Mouse (Mus musculus): ENCODE measurements at regions not wholly inside any gene's neighbourhood (a gene's known extent, or its start where the extent isn't known, plus 50 kb on each side); places are given as distances from the start of the nearest gene placed in this dataset.

- DNase-seq: no peak
Measured at GRCm38 (mm10) chr1:56453756-56454155, 183.5 kb downstream of the Hsfy2 start.

GRCm38 (mm10) chr1:56442835-56443234 is 194.4 kb downstream of the Hsfy2 start:
- no peak for DNase-seq

GRCm38 (mm10) chr1:56406786-56407185 is 230.4 kb downstream of the Hsfy2 start:
- no peak for DNase-seq

GRCm38 (mm10) chr1:56403351-56403750 is 233.9 kb downstream of the Hsfy2 start:
- DNase-seq: no peak

- no peak for DNase-seq
Measured at GRCm38 (mm10) chr1:56395832-56396231, 241.4 kb downstream of the Hsfy2 start.

GRCm38 (mm10) chr1:56387086-56387485 is 250.1 kb downstream of the Hsfy2 start:
- DNase-seq: no peak

GRCm38 (mm10) chr1:56366319-56366718 is 270.9 kb downstream of the Hsfy2 start:
- DNase-seq: no peak

GRCm38 (mm10) chr1:56360857-56361256 is 276.4 kb downstream of the Hsfy2 start:
- DNase-seq: no peak

- no peak for DNase-seq
Measured at GRCm38 (mm10) chr1:56346638-56347037, 290.6 kb downstream of the Hsfy2 start.

GRCm38 (mm10) chr1:56344952-56345351 is 292.3 kb downstream of the Hsfy2 start:
- no peak for DNase-seq

- no peak for DNase-seq
Measured at GRCm38 (mm10) chr1:56327381-56327780, 309.9 kb downstream of the Hsfy2 start.

- DNase-seq: no peak
Measured at GRCm38 (mm10) chr1:56308586-56308985, 328.6 kb downstream of the Hsfy2 start.

GRCm38 (mm10) chr1:56294391-56294790 is 342.8 kb downstream of the Hsfy2 start:
- DNase-seq: no peak

GRCm38 (mm10) chr1:56289748-56290147 is 347.5 kb downstream of the Hsfy2 start:
- DNase-seq: peak; percentile 6 to 51

- no peak for DNase-seq
Measured at GRCm38 (mm10) chr1:56286386-56287045, 350.7 kb downstream of the Hsfy2 start.

GRCm38 (mm10) chr1:56261708-56262107 is 375.5 kb downstream of the Hsfy2 start:
- no peak for DNase-seq

GRCm38 (mm10) chr1:56260759-56261158 is 376.5 kb downstream of the Hsfy2 start:
- DNase-seq: no peak

GRCm38 (mm10) chr1:56256839-56257490 is 380.3 kb downstream of the Hsfy2 start:
- DNase-seq: peak; percentile 39 to 62

GRCm38 (mm10) chr1:56239686-56240085 is 397.5 kb downstream of the Hsfy2 start:
- DNase-seq: no peak

- DNase-seq: no peak
Measured at GRCm38 (mm10) chr1:56226314-56227008, 410.8 kb downstream of the Hsfy2 start.

GRCm38 (mm10) chr1:56219700-56220099 is 417.5 kb downstream of the Hsfy2 start:
- no peak for DNase-seq

- no peak for DNase-seq
Measured at GRCm38 (mm10) chr1:56210712-56211371, 426.4 kb downstream of the Hsfy2 start.

- no peak for DNase-seq
Measured at GRCm38 (mm10) chr1:56206615-56207267, 430.5 kb downstream of the Hsfy2 start.
